Mouse (Mus musculus) lung, postnatal 25 days (tissue): ENCODE measurements at regions not wholly inside any gene's neighbourhood (a gene's known extent, or its start where the extent isn't known, plus 50 kb on each side); places are given as distances from the start of the nearest gene placed in this dataset.

Experiments
- DNase-seq: peaks from one replicate; pipeline ENCODE4 v3.0.0; 2022; ENCODE audit warnings: low spot score

DNA sequence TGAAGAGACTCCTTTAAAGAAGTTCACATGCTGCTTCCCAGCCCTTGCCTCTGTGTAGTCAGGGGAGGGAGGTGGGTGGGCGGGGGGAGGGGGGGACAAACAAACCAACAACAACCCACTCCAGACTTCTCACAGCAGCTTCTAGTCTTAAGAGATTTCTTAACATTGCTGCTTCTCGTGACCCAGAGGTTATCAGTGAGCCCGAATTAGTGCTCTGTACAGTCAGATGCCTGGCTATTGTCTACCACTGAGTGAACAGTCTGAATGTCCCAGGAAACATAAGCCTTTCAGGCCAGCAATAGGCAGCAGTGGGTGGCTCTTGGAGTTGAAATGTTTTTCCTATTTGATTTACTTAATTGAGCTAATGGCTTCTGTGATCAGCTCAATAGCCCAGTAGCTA, 202.2 kb upstream of the Nrp1 start:
- DNase-seq: no peak

DNA sequence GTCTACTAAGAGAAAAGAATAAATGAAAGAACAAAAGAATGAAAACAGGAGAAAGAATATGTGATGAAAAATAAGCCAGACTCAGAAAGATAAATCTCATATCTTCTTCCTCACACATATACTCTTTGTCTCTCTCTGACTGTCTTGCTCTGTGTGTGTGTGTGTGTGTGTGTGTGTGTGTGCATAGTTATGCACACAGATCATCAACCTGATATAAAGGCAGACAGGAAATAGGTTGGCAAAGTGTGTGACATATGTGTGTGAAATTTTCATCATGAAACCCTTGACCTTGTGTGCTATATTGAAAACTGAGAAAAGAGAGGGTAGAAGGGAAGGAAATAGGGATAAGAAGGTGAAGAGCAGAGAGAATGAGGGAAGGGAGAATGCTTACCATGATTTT, 195.5 kb upstream of the Nrp1 start:
- no peak for DNase-seq

DNA sequence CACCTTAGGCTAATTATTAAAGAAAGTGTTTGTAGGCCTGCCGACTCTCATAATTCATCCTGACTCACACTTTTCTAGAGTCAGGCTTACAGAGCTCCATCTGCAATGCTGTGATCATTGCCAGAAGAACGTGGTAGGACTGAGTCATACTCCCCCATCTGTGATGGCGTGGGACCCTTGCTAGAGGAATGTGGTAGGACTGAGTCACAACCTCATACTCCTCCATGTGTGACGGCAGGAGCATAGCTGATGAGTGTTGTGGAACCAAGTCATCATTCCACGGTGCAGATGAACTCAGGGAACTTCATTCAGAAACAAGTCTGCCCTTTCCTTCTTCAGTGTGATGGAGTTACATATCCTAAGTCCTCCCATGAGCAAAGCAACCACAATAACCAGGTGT, 193.4 kb upstream of the Nrp1 start:
- DNase-seq: no peak

DNA sequence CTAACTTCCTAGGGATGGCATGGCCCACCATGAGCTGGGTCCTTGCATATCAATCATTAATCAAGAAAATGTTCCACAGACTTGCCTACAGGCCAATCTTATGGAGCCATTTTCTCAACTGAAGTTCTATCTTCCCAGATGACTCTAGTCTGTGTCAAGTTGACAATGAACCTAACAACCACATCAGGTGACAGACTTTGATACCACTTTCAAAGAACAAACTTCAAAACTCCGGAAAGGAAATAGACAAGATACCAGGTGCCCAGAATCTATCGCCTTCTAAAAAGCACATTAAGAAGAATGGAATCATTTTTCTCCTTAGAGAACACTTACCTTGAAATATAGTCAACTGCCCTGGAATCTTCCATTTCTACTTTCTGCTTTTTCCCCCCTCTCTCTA, 192.8 kb upstream of the Nrp1 start:
- DNase-seq: no peak

DNA sequence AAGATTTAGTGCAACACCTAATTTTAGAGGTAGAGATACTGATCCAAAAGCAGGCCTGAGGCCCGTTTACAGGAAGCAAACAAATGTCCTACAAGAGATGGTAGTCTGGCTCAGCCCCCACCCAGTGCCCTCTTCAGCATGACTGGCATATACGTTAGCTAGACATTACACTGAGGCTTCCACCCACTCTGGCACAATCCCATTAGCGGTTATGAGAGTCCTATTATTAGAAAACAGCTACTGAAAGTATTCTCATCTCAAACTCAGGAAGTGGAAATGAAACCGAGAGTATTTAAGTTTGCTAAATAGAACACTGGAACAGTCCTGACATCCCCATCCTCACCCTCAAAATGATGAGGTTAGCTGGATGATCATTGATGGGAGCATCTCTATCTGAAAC, 192.3 kb upstream of the Nrp1 start:
- DNase-seq: peak; percentile 3

DNA sequence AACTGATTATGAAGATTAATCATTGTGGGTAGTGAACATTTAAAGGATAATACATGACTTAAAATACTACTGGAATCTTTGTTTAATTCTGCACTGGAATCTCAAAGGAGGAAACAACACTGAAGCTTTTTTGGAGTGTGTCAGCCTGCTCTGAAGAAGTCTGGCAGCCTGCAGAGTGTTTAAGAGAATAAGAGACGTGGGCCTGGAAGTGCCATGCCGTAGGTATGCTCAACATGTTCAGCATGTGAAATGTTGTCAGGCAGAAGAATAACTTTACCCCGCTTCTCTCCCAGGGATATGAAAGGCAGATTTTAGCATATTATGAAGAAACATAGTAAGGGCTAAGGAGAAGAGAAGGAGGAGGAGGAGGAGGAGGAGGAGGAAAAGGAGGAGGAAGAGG, 189.6 kb upstream of the Nrp1 start:
- no peak for DNase-seq

DNA sequence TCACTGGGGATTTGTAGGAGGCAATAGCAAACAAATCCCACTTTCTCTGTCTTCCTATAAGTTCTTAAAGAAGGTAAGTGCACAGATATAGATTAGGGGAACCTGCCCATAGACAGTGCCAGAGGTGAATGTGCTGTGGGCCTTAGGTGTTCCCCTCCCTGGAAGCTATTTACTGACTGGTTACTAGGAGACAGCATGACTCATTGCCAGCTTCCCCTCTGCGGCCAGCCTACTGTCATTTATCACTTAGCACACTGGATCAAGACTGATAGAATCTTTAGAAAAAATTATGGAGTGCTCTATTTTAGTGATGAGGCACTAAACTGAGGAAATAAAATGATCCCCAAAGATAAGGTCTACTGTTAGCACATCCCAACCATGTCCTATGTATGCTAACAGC, 187.3 kb upstream of the Nrp1 start:
- DNase-seq: no peak

DNA sequence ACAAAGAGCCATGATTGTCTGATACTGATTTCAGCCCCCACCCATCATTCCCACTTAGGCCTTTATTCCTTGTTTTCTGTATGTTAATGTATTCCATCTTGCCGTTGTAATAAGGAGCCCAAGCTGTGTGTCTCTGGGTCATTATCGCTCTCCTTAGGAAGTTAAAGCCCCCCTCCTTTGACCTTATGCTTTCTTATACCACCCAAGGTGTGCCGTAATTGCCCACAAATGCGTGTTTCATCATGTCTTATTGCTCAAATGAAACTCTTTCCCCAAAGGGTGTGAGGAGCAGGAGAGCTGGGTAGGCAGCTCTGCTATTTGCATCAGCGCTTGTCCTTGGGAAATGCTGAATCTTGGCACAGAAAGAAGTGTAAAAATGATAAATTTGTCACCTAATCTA, 178.2 kb upstream of the Nrp1 start:
- no peak for DNase-seq

DNA sequence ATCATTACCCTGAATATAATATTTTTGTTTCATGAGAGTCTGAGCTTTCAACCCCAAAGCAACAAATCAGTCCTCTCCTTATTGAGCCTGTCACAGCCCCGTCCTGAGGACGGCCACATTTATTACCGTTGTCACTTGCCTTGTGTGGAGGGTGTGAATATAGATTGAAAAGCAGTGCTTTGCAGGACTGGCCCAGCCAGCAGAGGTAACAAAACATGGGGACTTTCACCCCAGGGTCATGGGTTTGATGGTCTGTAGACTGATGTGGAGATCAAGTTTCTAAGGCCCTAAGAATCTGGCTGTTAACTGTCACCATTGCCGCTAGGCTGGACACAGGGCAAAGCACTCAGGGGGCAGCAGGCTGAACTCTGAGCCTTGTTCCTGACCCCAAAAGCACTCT, 175.3 kb upstream of the Nrp1 start:
- DNase-seq: no peak

DNA sequence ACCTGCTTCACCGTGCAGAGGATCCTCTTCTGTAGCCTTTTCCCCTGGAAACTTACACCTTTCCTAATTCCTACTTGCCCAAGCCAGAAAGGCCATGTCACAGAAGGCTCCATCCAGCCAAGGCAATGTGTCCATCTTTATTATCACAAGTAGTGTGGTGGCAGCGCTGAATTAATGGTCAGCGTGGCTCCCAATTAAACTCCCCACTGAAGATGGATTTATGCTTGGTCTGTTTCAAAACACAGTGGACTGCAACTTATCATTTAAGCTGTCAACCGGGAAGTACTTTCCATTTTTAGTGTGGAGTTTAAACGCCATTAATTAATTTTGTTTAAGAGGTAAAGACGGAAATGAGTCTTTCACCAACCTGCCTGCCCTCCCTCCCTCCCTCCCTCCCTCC, 170.1 kb upstream of the Nrp1 start:
- DNase-seq: no peak

DNA sequence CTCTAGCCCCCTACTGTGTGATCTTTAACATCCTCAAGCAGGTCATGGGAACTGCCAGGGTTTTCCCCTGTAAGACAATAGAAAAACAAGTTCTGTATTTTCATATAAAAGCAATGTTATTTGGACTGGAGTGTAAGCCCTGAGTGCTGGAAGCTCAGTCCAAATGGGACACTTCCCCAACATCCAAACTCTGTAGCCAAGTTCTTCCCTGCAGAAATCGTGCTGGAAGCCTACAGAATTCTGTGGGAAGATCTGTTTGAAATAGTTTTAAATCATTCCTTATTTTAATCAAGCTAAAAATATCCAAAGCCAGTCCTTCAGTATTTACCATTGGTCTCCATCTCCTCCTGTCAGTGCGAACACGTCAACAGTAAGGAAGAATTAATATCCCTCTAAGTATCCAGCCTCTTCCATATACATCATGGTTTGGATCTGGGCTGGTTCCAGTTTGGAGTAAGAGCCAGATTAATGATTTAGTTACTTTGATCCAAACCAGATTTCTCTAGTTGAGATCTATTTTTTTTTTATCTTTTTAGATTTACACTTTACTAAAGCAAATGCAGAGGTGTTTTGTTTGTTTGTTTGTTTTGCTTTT, 165.0 kb upstream of the Nrp1 start:
- no peak for DNase-seq

DNA sequence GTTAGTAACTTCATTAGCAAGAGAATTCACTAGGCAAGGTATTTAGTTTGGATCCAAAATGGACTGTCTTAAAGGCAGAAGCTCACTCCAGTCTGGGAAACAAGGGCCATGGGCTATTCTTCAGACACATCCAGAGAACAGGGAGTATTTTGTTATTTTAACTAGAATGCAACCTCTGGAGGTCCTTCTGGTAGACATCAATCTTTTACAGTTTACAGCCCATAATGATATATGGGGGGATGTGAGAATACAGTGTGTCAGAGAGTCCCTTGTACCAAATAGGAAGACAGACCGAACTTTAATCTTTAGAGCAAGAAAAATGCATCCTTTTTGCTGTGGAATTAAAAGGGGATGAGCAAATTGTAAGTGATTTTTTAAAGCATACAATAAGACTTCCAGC, 157.6 kb upstream of the Nrp1 start:
- no peak for DNase-seq

DNA sequence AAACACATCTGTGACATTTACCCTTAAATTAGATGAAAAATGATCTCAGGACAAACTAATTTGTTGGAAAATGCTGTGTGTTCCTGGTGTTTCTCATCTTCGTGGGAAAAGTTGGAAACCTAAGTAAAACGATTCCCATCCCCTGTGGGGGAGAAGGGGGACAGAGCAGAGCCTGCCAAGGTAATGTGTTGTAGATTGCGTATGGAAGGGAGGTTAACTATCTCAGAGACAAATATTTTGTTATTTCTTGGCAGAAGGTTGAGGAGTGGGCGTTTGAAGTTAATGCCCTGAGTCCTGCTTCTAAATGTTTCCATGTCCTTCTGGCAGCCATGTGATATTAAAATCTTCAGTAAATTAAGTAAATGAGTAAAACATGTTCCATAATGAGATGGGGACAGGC, 156.8 kb upstream of the Nrp1 start:
- no peak for DNase-seq

DNA sequence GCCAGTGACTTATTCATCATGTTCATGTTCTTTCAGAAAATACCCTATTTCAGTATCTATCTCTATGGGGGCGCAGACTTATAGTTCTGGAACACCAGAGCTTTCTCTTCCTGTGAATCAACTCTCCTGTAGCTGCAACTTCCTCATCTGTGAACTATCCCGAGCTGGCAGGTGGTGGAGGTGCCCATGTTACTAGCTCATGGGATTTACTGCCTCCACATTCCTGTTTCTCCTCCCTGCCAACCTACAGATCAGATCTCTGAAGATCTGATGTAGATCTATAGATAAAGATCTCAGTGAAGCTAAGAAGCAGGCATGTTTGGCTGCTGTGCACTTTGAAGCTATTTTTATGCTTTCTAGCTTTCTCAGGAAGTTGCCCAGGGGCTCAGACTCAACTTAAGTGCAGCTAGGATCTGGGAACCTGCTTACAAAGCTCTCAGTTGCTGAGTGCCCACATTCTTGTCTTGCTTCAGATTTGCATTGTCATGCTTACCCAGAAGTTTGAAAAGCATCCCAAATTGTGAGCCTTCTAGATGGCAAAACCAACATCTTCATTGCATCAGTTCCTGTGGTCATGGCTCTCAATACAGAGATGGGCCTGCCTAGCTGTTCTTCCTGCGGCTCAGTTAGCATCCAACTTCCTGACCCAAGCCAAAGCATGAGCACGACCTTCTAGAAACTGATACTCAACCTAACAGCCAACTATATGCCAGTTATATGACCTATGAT, 156.1 kb upstream of the Nrp1 start:
- DNase-seq: no peak

DNA sequence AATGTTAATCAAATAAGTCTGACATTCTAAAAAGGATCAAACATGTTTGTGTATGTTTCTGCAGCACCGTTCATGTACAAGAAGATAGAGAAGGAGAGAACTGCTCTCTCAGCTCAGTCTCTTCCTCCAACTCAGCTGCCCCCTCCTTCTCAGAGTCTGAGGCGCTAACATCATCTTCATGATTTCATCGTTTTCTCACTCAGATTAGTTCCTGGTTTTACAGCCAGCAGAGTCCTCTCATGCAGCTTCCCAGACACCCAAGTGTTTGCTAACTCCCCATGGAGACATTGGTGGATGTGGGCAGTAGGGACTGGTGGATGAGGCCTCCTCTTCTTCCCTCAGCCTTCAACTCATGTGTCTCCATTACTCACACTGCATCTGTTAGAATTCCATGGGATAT, 153.6 kb upstream of the Nrp1 start:
- no peak for DNase-seq

DNA sequence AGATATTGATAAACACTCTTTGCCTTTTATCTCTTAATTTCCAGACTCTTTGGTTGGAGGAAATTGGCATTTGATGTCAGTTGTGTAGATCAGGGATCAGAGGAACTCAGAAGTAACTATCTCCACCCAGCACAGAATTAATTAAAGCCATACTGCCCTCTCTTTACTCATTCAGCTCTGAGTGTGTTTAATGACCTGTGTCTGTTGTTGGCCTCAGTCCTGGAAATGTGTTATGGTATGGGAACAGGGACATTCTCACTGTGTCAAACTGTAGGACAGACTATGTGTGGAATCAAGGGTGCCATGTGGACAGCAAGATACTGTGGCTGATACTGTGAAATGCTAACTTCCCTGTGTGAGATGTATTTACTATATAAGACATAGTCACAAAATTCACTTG, 151.3 kb upstream of the Nrp1 start:
- no peak for DNase-seq

DNA sequence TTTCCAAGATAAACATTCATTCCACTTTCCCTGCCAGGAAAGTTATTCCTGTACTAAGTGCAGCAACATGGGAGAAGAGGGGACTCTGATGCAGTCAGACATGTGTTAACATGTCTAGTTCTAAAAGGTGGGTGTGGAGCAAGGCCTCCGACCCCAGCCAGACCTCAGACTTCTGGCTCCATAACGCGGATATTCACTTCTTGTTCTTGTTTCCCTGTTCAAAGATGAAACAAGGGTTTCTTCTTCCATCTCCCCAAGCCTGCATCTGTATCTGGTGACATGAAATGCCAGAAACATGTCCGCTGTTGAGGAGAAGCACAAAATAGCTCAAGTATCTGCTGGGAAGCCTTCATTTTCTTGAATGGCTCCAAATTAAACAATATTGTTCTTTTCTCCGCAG, 147.6 kb upstream of the Nrp1 start:
- no peak for DNase-seq

DNA sequence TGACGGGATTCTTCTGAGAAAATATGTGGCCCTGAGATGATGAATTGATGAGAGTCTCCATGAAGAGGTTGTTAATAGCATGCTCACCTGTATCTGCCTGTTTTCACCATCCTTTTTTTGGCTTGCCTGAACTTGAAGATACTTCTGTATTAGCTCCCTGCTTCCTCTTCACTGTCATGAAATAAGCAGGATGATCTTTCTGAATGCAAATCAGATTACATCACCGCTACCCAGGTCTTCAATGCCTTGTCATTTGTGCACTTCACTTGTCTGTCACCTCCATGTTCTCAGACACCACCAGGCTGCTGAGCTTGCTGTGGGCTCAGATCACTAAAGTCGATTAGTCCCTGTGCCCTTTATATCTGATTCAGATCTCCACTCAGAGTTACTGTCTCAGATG, 146.2 kb upstream of the Nrp1 start:
- no peak for DNase-seq

DNA sequence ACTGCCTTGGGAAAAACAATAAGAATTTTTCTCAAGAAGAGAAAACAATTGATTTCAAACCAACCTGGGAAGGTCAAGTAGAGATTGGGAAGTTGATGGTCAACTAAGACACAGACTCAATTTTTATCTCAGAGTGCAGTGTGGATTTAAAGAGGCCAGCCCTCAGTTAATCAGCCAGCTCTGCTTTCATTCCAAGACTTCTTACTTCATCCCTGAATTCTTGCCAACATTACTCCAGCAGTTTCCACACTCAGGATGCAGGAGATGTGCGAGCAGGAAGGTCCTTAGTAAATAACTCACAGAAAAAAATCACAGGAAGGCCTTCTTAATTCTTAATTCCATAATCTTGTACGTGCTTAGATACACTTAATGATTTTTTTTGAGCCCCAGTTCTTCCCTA, 144.1 kb upstream of the Nrp1 start:
- peak; percentile 53 for DNase-seq

DNA sequence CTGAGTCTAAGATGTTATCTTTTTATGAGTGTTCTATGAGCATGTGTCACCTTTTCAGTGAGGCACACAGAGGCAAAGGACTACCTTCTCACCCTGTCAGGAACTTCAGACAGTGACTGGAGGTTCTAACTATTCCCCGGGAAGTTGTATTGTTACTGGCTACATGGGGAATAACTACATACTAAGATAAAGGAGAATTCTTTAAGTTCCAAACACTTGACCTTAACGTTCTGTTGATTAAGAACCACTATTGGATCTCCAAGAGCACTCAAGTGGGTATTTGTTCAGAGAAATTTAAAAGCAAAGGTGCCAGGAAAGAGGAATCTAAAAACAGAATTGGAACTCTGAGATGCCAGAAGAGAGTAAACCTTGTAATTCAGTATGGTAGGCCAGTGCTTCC, 139.5 kb upstream of the Nrp1 start:
- peak; percentile 14 for DNase-seq

DNA sequence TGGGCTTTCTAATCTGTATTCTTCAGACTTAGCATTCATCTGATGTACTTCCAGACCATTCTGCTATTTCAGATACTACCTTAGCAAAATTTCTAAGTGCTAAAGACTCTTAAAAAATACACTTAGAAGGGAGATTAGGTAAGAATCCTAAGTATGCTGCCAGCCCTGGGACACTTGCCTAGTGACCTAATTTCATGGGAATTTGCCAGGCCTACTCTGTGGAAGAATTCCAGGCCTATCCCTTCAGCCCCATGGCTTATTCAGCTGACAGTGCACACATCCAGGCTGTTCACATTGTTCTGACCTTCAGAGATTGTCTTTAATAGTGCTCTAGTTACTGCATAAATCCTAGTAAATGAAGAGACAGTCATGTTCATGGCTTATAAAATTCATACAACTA, 138.9 kb upstream of the Nrp1 start:
- peak; percentile 76 for DNase-seq

DNA sequence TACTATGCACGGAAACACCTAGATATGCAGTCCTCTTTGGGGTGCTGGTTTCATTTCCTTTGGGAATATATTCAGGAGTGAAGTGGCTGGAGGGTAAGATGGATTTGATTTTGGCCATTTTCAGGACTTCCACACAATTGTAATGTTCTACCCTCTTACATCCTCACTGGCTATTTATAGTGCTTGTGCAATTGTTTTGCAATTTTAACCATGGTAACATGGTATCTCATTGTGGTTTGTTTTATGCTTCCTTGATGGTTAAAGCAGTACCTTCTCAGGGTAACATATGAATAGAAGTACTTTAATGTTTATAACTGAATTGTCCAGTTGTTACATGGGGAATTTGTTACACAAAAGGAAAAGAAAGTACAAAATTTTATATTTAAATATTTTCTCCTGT, 135.3 kb upstream of the Nrp1 start:
- peak; percentile 12 for DNase-seq

DNA sequence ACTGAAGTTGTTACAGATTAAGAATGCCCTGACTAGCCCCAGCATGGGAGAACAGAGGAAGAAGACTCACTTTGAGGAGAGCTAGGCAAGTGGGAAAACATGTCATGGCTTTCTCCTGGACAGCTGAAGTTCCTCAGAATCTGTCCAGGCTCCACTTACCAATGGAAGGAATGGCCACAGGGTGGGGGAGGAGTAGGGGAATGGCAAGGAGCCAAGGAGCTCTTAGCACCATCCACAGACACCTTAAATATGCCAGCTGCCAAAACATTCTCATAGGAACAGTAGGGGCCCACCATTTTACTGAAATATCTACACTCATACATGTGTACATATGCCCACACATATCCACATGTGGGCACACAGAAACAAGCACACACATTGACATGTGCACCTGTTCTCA, 134.9 kb upstream of the Nrp1 start:
- no peak for DNase-seq

DNA sequence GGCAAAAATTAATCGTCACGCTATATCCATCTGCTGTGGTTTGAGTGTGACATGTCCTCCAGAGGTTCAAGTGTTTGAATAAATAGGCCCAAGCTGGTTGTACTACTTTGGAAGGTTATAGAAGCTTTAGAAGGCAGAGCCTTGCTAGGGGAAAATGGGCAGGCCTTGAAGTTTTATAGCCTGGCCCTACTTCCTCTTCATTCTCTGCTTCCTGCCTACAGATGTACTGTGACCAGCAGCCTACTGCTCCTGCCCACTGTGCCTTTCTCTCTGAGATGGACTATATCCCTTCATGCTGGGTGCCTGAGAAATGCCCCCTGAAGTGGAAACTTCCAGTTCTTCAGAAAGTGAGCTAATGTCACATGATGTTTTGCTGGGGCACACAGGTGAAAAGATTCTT, 133.3 kb upstream of the Nrp1 start:
- DNase-seq: no peak
